Mouse (Mus musculus) liver, embryonic 15.5 days (tissue): ENCODE measurements around the gene St3gal6. TPM values are rescaled to one million over a fixed set of nuclear protein-coding genes. Genes with fewer than 3 reads are reported as not detected.
A peak's percentile ranks its signal among the peaks of the same experiment; 100 is the strongest.

Experiments used
- ATAC-seq: fragments of 200-750 bp; cut with Nextera tagmentation; 2 replicates; pipeline ENCODE4 v1.8.0; 2017; ENCODE audit warnings: moderate number of reproducible peaks, mild to moderate bottlenecking, moderate library complexity; ENCODE audit not compliant: insufficient read depth
- H3K27ac ChIP-seq: fragments of 300-500 bp; sonication (generic); replicated peaks from 2 replicates; pipeline ENCODE4 v1.5.1; 2015; ENCODE audit warnings: mild to moderate bottlenecking, inconsistent platforms
- H3K27me3 ChIP-seq: fragments of 300-500 bp; sonication (generic); 2 replicates; pipeline ENCODE4 v1.6.1; 2015; ENCODE audit warnings: mild to moderate bottlenecking, inconsistent platforms
- H3K36me3 ChIP-seq: fragments of 300-500 bp; sonication (generic); replicated peaks from 2 replicates; pipeline ENCODE4 v1.6.1; 2015; ENCODE audit warnings: moderate library complexity, mild to moderate bottlenecking, inconsistent platforms
- H3K4me1 ChIP-seq: fragments of 300-500 bp; sonication (generic); replicated peaks from 2 replicates; pipeline ENCODE4 v1.6.1; 2015; ENCODE audit warnings: inconsistent platforms
- H3K4me2 ChIP-seq: fragments of 300-500 bp; sonication (generic); 2 replicates; pipeline ENCODE4 v1.6.1; 2015; ENCODE audit warnings: moderate library complexity, mild to moderate bottlenecking, inconsistent platforms
- H3K4me3 ChIP-seq: fragments of 300-500 bp; sonication (generic); replicated peaks from 2 replicates; pipeline ENCODE4 v1.5.1; 2015; ENCODE audit warnings: mild to moderate bottlenecking, inconsistent platforms
- H3K9ac ChIP-seq: fragments of 300-500 bp; sonication (generic); 2 replicates; pipeline ENCODE4 v1.6.1; 2015; ENCODE audit warnings: moderate library complexity, mild to moderate bottlenecking, inconsistent platforms
- H3K9me3 ChIP-seq: fragments of 300-500 bp; sonication (generic); replicated peaks from 2 replicates; pipeline ENCODE4 v1.6.1; 2016; ENCODE audit warnings: inconsistent platforms
- WGBS: fragments of 180-500 bp; shearing (Covaris S2); methylation state at CpG from one replicate; pipeline ENCODE4 v1.1.7; 2015; ENCODE audit warnings: mixed read lengths; ENCODE audit not compliant: insufficient replicate concordance; 5-methylcytosine and 5-hydroxymethylcytosine counted together
- polyA plus RNA-seq: library from polyadenylated mRNA; unstranded; fragments of >200 nt; fragmentation: Nextera tagmentation; extraction: Ambion mirVana; gene quantifications from 2 replicates; pipeline ENCODE4 v1.2.1, GENCODE M21; 2015

The St3gal6 gene
- polyA plus RNA-seq, 1 experiment from 2014 or later = 25.7 TPM

DNA sequence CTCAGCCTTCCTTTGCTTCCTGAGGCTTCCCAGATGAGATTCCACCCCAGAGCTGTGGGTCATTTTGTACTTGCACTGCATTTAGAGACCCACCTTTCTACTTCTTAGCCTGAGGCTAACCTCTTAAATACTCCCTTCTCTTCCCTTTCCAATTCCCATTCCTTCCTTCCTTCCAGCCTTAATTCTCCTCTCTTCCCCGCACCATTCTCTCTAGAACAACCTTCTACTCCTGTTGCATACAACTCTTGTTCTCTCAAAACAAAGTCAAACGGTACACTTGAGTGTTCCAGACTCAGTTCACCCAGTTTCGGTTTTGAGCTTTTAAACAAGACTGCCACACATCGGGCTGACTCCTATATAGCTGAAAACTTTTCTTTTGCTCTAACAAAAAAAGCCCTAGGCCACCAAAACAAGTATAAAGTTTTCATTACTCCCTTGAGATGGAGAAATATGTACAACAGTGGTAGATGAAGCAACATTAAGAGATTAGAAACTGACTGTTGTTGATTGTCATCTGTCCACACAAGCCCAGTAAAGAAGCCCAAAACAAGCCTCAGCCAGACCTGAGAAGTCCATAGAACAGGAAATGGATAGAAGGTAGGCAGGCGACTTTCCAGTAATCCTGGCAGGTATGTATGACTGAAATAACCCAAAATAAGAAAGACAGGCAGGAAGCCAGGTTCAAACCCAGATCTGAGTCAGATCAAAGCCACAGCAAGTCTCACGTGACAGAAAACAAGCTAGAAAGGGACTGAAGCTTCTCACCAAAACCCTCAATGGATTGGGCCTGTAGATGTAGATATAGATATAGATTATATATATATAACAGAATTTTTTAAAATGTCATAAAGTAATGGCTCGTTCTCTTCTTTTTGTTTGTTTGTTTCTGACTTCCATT is 10.5 kb upstream of the St3gal6 start:
- no peaks in the 10 kb centered on the region for H3K9me3 ChIP-seq
- H3K36me3 ChIP-seq = no peaks in the 10 kb centered on the region
- peak overlapping the region; percentile 9; the same call in 1 of the 2 replicates for H3K4me2 ChIP-seq
- H3K9ac ChIP-seq = no peak overlapping the region
- no peak for ATAC-seq
- peak overlapping the region; percentile 68 for H3K27ac ChIP-seq
- no peak overlapping the region for H3K4me3 ChIP-seq
- H3K4me1 ChIP-seq = peaks cover 55% of the 10 kb centered on the region
- no peaks in the 10 kb centered on the region for H3K27me3 ChIP-seq
- 60% methylated on average over 7 of the region's 7 CpGs for WGBS

DNA sequence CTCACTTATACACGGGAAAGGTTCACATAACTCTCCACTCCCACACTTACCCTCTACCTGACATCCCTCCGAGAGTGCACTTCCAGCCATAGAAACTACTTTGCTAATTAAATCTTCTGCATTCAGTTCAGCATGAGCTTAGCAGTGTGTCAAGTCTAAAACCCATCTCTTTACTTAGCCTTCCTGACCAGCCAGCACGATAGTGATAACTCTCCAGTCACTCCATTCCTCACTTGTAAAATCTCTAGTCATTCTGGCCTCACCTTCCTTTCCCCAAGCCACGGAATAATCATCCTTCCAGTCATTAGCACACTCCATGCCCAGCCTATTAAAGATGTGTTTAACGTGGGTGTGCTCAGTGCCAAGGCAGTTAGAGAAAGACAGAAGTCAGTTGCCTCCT is 9.7 kb upstream of the St3gal6 start:
- no peaks in the 10 kb centered on the region for H3K9me3 ChIP-seq
- peak overlapping the region; percentile 13; the same call in 1 of the 2 replicates for H3K4me2 ChIP-seq
- H3K27ac ChIP-seq = peak overlapping the region; percentile 68
- no peaks in the 10 kb centered on the region for H3K27me3 ChIP-seq
- peak; percentile 57 for ATAC-seq
- H3K9ac ChIP-seq = no peak overlapping the region
- 45% methylated on average over 5 of the region's 5 CpGs for WGBS
- H3K4me1 ChIP-seq = peaks cover 48% of the 10 kb centered on the region
- no peak overlapping the region for H3K4me3 ChIP-seq
- no peaks in the 10 kb centered on the region for H3K36me3 ChIP-seq

DNA sequence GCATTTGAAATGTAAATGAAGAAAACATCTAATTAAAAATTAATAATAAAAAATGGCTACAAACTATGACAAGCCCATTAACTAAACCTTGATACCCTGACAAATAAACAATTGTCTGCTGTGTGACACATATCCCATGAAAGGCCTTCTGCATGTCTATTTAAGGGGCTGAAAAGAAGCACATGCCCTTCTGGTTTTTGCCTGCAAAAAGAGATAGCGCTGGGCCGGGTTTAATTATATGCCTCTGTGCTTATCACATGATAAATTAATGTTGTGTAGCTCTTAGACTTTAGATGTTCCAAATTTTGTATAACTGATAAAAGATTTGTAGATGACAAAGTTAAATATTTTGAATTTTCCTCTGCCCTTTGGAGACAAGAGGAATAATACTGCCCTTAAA is 9.2 kb upstream of the St3gal6 start:
- H3K4me3 ChIP-seq = no peak overlapping the region
- peak overlapping the region; percentile 68 for H3K27ac ChIP-seq
- peaks cover 47% of the 10 kb centered on the region for H3K4me1 ChIP-seq
- WGBS = 24% methylated on average over 2 of the region's 2 CpGs
- H3K27me3 ChIP-seq = no peaks in the 10 kb centered on the region
- H3K4me2 ChIP-seq = no peak overlapping the region
- peak; percentile 84 for ATAC-seq
- no peaks in the 10 kb centered on the region for H3K9me3 ChIP-seq
- no peaks in the 10 kb centered on the region for H3K36me3 ChIP-seq
- H3K9ac ChIP-seq = no peak overlapping the region

DNA sequence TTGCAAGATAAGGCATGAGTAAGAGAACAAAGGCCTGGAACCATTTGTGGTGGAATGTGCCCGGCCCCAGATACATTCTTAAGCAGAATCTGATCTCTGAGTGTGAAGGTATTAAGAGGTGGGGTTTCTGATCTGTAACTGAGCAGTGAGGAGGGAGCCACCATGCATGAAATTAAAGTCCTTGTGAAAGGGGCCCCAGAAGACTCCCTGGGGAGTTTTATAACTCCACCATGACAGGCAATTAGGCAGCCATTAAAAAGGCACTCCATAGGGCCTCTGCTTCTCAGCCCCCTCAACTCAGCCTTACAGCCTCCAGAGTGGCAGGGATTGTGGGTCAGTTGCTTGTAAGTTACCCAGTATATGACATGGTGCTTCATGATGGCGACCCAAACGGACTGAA is 8.5 kb upstream of the St3gal6 start:
- no peaks in the 10 kb centered on the region for H3K36me3 ChIP-seq
- peak overlapping the region; percentile 46 for H3K27ac ChIP-seq

DNA sequence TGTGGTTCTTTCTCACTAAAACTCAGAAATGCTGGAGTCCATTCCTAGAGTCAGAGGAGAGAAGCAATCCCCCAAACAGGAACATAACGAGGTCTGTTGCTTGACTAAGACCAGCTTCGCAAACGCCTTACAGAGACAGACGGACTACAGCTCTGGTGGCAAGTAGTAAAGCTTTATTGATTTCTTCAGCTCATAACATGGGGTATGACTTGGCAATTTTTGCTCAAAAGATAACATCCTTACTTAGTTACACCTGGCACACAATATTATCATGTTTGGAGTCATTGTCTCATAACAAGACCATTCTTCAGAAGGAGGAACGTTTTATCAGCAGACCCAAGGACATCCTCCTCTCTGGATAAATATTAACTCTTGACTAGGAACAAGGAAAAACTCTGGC is 3.8 kb upstream of the St3gal6 start:
- peaks cover 8% of the 10 kb centered on the region; the same call in 1 of the 2 replicates for H3K27me3 ChIP-seq
- no peak for ATAC-seq
- no peaks in the 10 kb centered on the region for H3K9me3 ChIP-seq
- H3K4me1 ChIP-seq = peaks cover 59% of the 10 kb centered on the region
- no peak overlapping the region for H3K9ac ChIP-seq
- no peak overlapping the region for H3K4me2 ChIP-seq
- 53% methylated on average over 5 of the region's 5 CpGs for WGBS
- H3K4me3 ChIP-seq = no peak overlapping the region
- peak overlapping the region; percentile 31; the same call in 1 of the 2 replicates for H3K27ac ChIP-seq
- no peaks in the 10 kb centered on the region for H3K36me3 ChIP-seq

More for the DNA sequence above, 8.5 kb upstream of the St3gal6 start:
- no peak overlapping the region for H3K4me3 ChIP-seq
- no peaks in the 10 kb centered on the region for H3K9me3 ChIP-seq
- ATAC-seq = no peak
- H3K4me2 ChIP-seq = no peak overlapping the region
- H3K4me1 ChIP-seq = peaks cover 53% of the 10 kb centered on the region
- no peaks in the 10 kb centered on the region for H3K27me3 ChIP-seq
- WGBS = 66% methylated on average over 3 of the region's 3 CpGs
- no peak overlapping the region for H3K9ac ChIP-seq

DNA sequence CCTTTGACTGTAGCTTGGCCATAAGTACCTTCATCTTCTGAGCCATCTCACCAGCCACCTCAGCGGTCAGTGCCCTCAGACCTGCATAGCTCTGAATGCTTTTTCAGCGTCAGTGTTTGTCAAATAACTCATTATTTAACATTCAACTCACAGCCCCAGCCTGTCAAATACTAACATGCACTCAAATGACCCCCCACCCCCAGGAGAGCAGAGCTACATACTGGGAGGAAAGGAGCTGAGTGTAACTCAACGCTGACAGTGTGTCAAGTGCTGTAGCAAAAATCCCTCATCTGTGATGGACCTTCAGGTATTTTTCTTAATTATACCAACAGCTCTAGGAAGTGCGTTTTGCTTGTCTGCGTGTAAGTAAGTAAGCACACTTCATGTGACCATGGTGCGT is 2.7 kb upstream of the St3gal6 start:
- Histone ChIP-seq H3K36me3 (no peaks in the 10 kb centered on the region), H3K4me2 (no peak overlapping the region), H3K27me3 (peaks cover 11% of the 10 kb centered on the region; the same call in 1 of the 2 replicates), H3K9ac (no peak overlapping the region), H3K27ac (peak overlapping the region; percentile 42), H3K4me1 (peaks cover 59% of the 10 kb centered on the region), H3K9me3 (no peaks in the 10 kb centered on the region), H3K4me3 (no peak overlapping the region)
- 80% methylated on average over 6 of the region's 6 CpGs for WGBS
- ATAC-seq = no peak

DNA sequence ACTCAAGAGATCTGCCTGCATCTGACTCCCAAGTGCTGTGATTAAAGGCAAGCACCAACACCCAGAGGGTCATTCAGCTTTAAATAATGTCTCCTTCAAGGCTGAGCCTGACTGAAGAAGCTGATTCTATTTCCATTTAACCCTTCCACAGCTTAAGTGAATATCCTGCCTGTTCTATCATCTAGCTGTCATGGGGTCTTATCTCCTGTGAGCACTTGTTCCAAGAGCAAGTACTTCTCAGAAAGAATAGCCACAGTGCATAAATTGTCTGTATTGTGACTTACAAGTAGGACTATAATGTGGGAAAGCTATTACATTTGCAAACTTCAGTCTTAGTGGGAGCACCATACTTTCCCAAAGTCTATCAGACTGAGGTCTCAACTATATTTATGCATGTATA is 1.8 kb upstream of the St3gal6 start:
- no peak overlapping the region for H3K9ac ChIP-seq
- H3K4me2 ChIP-seq = peak overlapping the region; percentile 43
- no peak overlapping the region for H3K4me3 ChIP-seq
- H3K9me3 ChIP-seq = no peaks in the 10 kb centered on the region
- H3K27me3 ChIP-seq = peaks cover 11% of the 10 kb centered on the region; the same call in 1 of the 2 replicates
- peaks cover 61% of the 10 kb centered on the region for H3K4me1 ChIP-seq
- H3K27ac ChIP-seq = peak overlapping the region; percentile 82
- peak; percentile 53 for ATAC-seq
- no peaks in the 10 kb centered on the region for H3K36me3 ChIP-seq

DNA sequence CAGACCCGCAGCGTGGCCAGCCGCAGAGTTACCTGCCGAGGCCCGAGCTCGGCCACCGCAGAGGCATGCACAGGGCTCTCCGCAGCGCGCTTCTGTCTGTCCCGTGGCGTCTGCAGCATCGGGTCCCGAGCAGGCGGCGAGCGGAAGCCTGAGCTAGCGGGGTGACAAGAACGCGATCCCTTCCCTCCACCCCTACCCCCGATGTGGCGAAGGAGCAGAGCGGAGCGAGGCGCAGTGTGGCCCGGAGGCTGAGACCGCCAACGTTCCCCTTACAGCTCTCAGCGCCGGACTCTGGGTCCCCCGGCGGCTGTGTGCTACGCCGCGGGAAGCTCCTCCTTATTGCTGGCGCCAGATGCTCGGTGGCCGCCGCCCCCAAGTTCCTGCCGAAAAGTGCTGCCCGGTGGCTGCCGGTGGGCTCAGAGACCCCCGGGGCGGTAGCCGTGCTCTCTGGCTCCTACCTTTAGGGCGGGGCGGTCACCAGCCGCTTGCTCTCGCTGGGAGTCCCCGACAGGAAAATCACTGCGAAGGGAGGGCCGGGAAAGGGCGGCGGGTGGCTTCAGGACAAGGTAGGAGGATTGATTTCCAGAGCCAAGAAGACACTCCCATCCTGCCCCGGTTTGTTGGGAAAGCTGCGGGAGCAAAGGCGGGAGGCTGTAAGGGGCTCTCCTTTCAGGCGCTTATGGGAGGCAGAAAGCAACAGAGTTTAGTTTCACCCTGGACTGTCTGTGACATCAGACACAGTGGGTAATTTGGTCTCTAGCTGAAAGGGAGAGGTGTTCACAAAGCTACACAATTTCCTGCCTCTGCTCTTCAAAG is 791 bp downstream of the St3gal6 start:
- ATAC-seq = peak; percentile 74
- WGBS = under 1% methylated on average over 58 of the region's 58 CpGs

DNA sequence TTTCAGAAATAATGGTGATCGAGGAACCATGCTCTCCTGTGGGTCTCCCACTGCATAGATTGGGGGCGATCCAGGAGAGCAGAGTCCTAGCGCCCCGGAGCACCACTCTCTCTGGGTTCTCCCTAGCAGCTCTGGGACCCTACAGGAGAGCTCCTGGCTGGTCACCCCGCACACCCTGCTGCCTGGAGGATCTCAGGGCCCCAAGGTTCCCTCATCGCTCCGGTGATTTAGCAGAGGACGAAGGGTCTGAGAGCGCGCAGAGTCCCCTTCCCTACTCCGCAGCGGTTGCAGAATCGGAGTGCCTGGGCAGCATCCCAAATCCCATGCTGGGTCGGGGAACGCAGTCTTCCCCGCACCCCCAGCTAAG is 1.4 kb downstream of the St3gal6 start:
- peak overlapping the region; percentile 77 for H3K27ac ChIP-seq
- H3K27me3 ChIP-seq = peaks cover 11% of the 10 kb centered on the region; the same call in 1 of the 2 replicates
- H3K9ac ChIP-seq = peak overlapping the region; percentile 89
- H3K4me2 ChIP-seq = peak overlapping the region; percentile 96
- peak overlapping the region; percentile 89 for H3K4me3 ChIP-seq
- no peaks in the 10 kb centered on the region for H3K36me3 ChIP-seq
- peaks cover 87% of the 10 kb centered on the region for H3K4me1 ChIP-seq
- ATAC-seq = peak; percentile 51
- 1% methylated on average over 16 of the region's 16 CpGs for WGBS
- H3K9me3 ChIP-seq = no peaks in the 10 kb centered on the region

More for the DNA sequence above, 791 bp downstream of the St3gal6 start:
- H3K4me2 ChIP-seq = peak overlapping the region; percentile 96
- peaks cover 11% of the 10 kb centered on the region; the same call in 1 of the 2 replicates for H3K27me3 ChIP-seq
- peaks cover 87% of the 10 kb centered on the region for H3K4me1 ChIP-seq
- H3K36me3 ChIP-seq = no peaks in the 10 kb centered on the region
- peak overlapping the region; percentile 77 for H3K27ac ChIP-seq
- no peaks in the 10 kb centered on the region for H3K9me3 ChIP-seq
- H3K4me3 ChIP-seq = peak overlapping the region; percentile 89
- H3K9ac ChIP-seq = peak overlapping the region; percentile 89

DNA sequence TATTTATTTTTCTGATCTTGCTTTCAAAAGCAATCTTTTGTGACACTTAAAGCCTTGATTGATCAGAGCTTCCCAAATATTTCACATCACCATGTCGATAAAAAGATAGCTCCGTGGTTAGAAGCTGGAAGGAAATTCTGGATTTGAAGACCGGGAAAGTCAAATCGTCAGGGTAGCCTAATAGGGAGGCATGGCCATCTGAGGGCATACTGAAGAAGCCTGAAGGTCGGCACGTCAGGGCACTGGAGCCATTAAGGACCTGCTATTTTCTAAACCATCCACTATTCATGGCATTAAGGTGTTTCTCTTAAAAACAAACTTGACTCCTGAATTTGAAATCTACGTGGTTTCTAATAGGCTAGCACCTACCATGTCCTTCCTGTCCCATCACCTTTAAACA is 2.1 kb downstream of the St3gal6 start:
- Histone ChIP-seq H3K9me3 (no peaks in the 10 kb centered on the region), H3K4me2 (peak overlapping the region; percentile 96), H3K36me3 (no peaks in the 10 kb centered on the region), H3K4me1 (peaks cover 88% of the 10 kb centered on the region), H3K27ac (peak overlapping the region; percentile 77), H3K9ac (peak overlapping the region; percentile 89), H3K4me3 (peak overlapping the region; percentile 89), H3K27me3 (peaks cover 11% of the 10 kb centered on the region; the same call in 1 of the 2 replicates)
- WGBS = 27% methylated on average over 7 of the region's 7 CpGs
- ATAC-seq = no peak

DNA sequence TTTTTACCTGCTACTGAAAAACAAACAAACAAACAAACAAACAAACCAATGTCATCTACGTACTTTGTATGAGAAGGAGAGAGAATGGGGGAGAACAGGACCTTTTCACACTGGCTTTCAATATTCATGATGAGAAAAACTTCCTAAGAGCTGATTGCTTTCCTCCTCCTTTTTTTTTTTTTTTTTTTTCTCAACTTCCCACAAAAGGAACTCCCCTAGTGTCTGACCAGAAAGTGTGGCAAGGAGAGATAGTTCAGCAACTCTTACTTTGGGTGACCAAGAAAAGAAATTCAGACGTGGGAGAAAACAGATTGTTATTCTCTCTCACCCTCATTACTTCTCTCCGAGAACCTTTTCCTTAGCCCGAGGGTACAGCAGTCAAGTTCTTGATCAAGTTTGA is 2.9 kb downstream of the St3gal6 start:
- ATAC-seq = no peak
- peak overlapping the region; percentile 83 for H3K27ac ChIP-seq
- peak overlapping the region; percentile 89 for H3K9ac ChIP-seq

More for the DNA sequence above, 2.9 kb downstream of the St3gal6 start:
- Histone ChIP-seq H3K4me2 (peak overlapping the region; percentile 96), H3K4me3 (peak overlapping the region; percentile 89), H3K27me3 (peaks cover 11% of the 10 kb centered on the region; the same call in 1 of the 2 replicates), H3K36me3 (no peaks in the 10 kb centered on the region), H3K9me3 (no peaks in the 10 kb centered on the region), H3K4me1 (peaks cover 90% of the 10 kb centered on the region)
- 30% methylated on average over 4 of the region's 4 CpGs for WGBS
